Mouse (Mus musculus) MEL (cell line): ENCODE measurements around the gene Fbxo7. TPM values are rescaled to one million over a fixed set of nuclear protein-coding genes. Genes with fewer than 3 reads are reported as not detected.

Experiments used
- DNase-seq: peaks from one replicate; pipeline ENCODE4 v3.0.0; 2011; ENCODE audit warnings: low read depth, low spot score
- H3K27ac ChIP-seq: 2 replicates; pipeline ENCODE4 v1.5.1; 2012; ENCODE audit warnings: low read depth, mild to moderate bottlenecking, control low read depth, low read length, moderate library complexity; ENCODE audit not compliant: control insufficient read depth
- H3K27me3 ChIP-seq, 2 experiments: fragments of 150-350 bp in 1 of 2; sonication (generic) in 1 of 2; 2 replicates each; pipeline ENCODE4 v1.6.1; 2012; ENCODE audit warnings: low read length in 2 of 2, mild to moderate bottlenecking in 2 of 2, improper control_type of control experiment in 1 of 2, moderate library complexity in 1 of 2; ENCODE audit not compliant: insufficient read depth in 2 of 2, control insufficient read depth in 1 of 2
- H3K36me3 ChIP-seq, 2 experiments: 2 replicates each; pipeline ENCODE4 v1.6.1; 2012 to 2014; ENCODE audit warnings: low read length in 2 of 2, improper control_type of control experiment in 1 of 2, inconsistent platforms in 1 of 2, mild to moderate bottlenecking in 1 of 2; ENCODE audit not compliant: insufficient read depth in 2 of 2, control insufficient read depth in 1 of 2
- H3K4me1 ChIP-seq, 2 experiments: fragments of 150-350 bp in 1 of 2; sonication (generic) in 1 of 2; 2 replicates each; pipeline ENCODE4 v1.6.1; 2012; ENCODE audit warnings: low read length in 2 of 2, improper control_type of control experiment in 1 of 2, mild to moderate bottlenecking in 1 of 2; ENCODE audit not compliant: insufficient read depth in 2 of 2, control insufficient read depth in 1 of 2
- H3K4me3 ChIP-seq, 2 experiments: fragments of 150-350 bp in 1 of 2; sonication (generic) in 1 of 2; 2 replicates each; pipeline ENCODE4 v1.5.1; 2012; ENCODE audit warnings: low read depth in 2 of 2, low read length in 2 of 2, mild to moderate bottlenecking in 2 of 2, moderate library complexity in 2 of 2, control low read depth in 1 of 2, improper control_type of control experiment in 1 of 2; ENCODE audit not compliant: control insufficient read depth in 1 of 2, insufficient read depth in 1 of 2
- H3K79me2 ChIP-seq: 2 replicates; pipeline ENCODE4 v1.6.1; 2012; ENCODE audit warnings: mild to moderate bottlenecking, low read length, moderate library complexity; ENCODE audit not compliant: control insufficient read depth, poor library complexity, insufficient read depth
- H3K9ac ChIP-seq: 2 replicates; pipeline ENCODE4 v1.6.1; 2012; ENCODE audit warnings: low read depth, mild to moderate bottlenecking, control low read depth, low read length, moderate library complexity; ENCODE audit not compliant: control insufficient read depth, poor library complexity, severe bottlenecking
- H3K9me3 ChIP-seq: fragments of 150-350 bp; sonication (generic); replicated peaks from 2 replicates; pipeline ENCODE4 v1.6.1; 2012; ENCODE audit warnings: mild to moderate bottlenecking, low read length, improper control_type of control experiment, moderate library complexity; ENCODE audit not compliant: insufficient read depth
- BHLHE40 ChIP-seq: IDR thresholded peaks from 2 replicates; pipeline ENCODE4 v1.6.1; 2012; ENCODE audit warnings: low read depth, mild to moderate bottlenecking, inconsistent platforms, low read length, improper control_type of control experiment, borderline replicate concordance
- CHD2 ChIP-seq: IDR thresholded peaks from 2 replicates; pipeline ENCODE4 v1.6.1; 2011; ENCODE audit warnings: low read length, improper control_type of control experiment
- CTCF ChIP-seq, 3 experiments: IDR thresholded peaks in 2 of 3; conservative IDR thresholded peaks in 1 of 3; 2 replicates each; pipeline ENCODE4 v1.5.1; 2011 to 2012; ENCODE audit warnings: low read length in 3 of 3, low read depth in 2 of 3, mild to moderate bottlenecking in 2 of 3, improper control_type of control experiment in 1 of 3, inconsistent platforms in 1 of 3, mixed read lengths in 1 of 3, moderate library complexity in 1 of 3; ENCODE audit not compliant: control insufficient read depth in 1 of 3, insufficient read depth in 1 of 3, poor library complexity in 1 of 3, severe bottlenecking in 1 of 3
- E2F4 ChIP-seq: IDR thresholded peaks from 2 replicates; pipeline ENCODE4 v1.6.1; 2011; ENCODE audit warnings: low read depth, low read length, improper control_type of control experiment, borderline replicate concordance
- EP300 ChIP-seq, 2 experiments: IDR thresholded peaks; 2 replicates each; pipeline ENCODE4 v1.6.1; 2011; ENCODE audit warnings: improper control_type of control experiment in 2 of 2, low read length in 2 of 2, low read depth in 1 of 2, mild to moderate bottlenecking in 1 of 2
- ETS1 ChIP-seq: IDR thresholded peaks from 2 replicates; pipeline ENCODE4 v1.6.1; 2012; ENCODE audit warnings: low read depth, mild to moderate bottlenecking, inconsistent platforms, low read length, improper control_type of control experiment, moderate library complexity
- GATA1 ChIP-seq: IDR thresholded peaks from 2 replicates; pipeline ENCODE4 v1.6.1; 2011; ENCODE audit warnings: low read depth, low read length, improper control_type of control experiment
- JUND ChIP-seq: IDR thresholded peaks from 2 replicates; pipeline ENCODE4 v1.6.1; 2011; ENCODE audit warnings: low read depth, mild to moderate bottlenecking, improper control_type of control experiment, low read length
- KAT2A ChIP-seq: conservative IDR thresholded peaks from 2 replicates; pipeline ENCODE4 v1.6.1; 2012; ENCODE audit warnings: low read depth, low read length, improper control_type of control experiment, inconsistent platforms
- MAX ChIP-seq: IDR thresholded peaks from 2 replicates; pipeline ENCODE4 v1.6.1; 2011; ENCODE audit warnings: low read length, improper control_type of control experiment
- MAZ ChIP-seq: IDR thresholded peaks from 2 replicates; pipeline ENCODE4 v1.6.1; 2012; ENCODE audit warnings: low read depth, mild to moderate bottlenecking, inconsistent platforms, low read length, improper control_type of control experiment
- MYB ChIP-seq: IDR thresholded peaks from 2 replicates; pipeline ENCODE4 v1.6.1; 2011; ENCODE audit warnings: mild to moderate bottlenecking, low read depth, low read length, improper control_type of control experiment
- MYC ChIP-seq: IDR thresholded peaks from 2 replicates; pipeline ENCODE4 v1.6.1; 2011; ENCODE audit warnings: low read depth, mild to moderate bottlenecking, low read length, improper control_type of control experiment, moderate library complexity
- TAL1 ChIP-seq: IDR thresholded peaks from 2 replicates; pipeline ENCODE4 v1.6.1; 2012; ENCODE audit warnings: mild to moderate bottlenecking, inconsistent platforms, low read length, moderate library complexity, mixed read lengths
- TBP ChIP-seq: IDR thresholded peaks from 2 replicates; pipeline ENCODE4 v1.8.0; 2011; ENCODE audit warnings: low read depth, low read length, improper control_type of control experiment
- TCF12 ChIP-seq: IDR thresholded peaks from 2 replicates; pipeline ENCODE4 v1.6.1; 2014; ENCODE audit warnings: low read depth, mild to moderate bottlenecking, inconsistent platforms, low read length, improper control_type of control experiment, moderate library complexity
- UBTF ChIP-seq: IDR thresholded peaks from 2 replicates; pipeline ENCODE4 v1.6.1; 2012; ENCODE audit warnings: low read depth, mild to moderate bottlenecking, inconsistent platforms, low read length, improper control_type of control experiment, moderate library complexity, borderline replicate concordance; ENCODE audit not compliant: insufficient read depth
- ZKSCAN1 ChIP-seq: IDR thresholded peaks from 2 replicates; pipeline ENCODE4 v1.6.1; 2012; ENCODE audit warnings: low read depth, mild to moderate bottlenecking, inconsistent platforms, low read length, improper control_type of control experiment, moderate library complexity
- ZNF384 ChIP-seq: IDR thresholded peaks from 2 replicates; pipeline ENCODE4 v1.6.1; 2012; ENCODE audit warnings: low read depth, mild to moderate bottlenecking, inconsistent platforms, low read length, improper control_type of control experiment
- polyA plus RNA-seq, 2 experiments: library from polyadenylated mRNA; stranded (reverse) in 1 of 2; unstranded in 1 of 2; fragments of >175 nt in 1 of 2; fragments of >200 nt in 1 of 2; gene quantifications; 2 replicates each; pipeline versions ENCODE4 v1.2.1 to v1.2.4; 2012; ENCODE audit warnings: low replicate concordance in 2 of 2, low read depth in 1 of 2; ENCODE audit not compliant: insufficient read length in 2 of 2, insufficient read depth in 1 of 2, missing spikeins in 1 of 2
- total RNA-seq: library from RNA; depleted of rRNA; stranded (reverse); fragments of 300-350 nt; gene quantifications from 2 replicates; pipeline ENCODE4 v1.2.3, GENCODE M21; 2012

Fbxo7 gene
- total and polyA plus RNA-seq, 3 experiments: 24.5 to 131 (median 34.8) TPM

DNA sequence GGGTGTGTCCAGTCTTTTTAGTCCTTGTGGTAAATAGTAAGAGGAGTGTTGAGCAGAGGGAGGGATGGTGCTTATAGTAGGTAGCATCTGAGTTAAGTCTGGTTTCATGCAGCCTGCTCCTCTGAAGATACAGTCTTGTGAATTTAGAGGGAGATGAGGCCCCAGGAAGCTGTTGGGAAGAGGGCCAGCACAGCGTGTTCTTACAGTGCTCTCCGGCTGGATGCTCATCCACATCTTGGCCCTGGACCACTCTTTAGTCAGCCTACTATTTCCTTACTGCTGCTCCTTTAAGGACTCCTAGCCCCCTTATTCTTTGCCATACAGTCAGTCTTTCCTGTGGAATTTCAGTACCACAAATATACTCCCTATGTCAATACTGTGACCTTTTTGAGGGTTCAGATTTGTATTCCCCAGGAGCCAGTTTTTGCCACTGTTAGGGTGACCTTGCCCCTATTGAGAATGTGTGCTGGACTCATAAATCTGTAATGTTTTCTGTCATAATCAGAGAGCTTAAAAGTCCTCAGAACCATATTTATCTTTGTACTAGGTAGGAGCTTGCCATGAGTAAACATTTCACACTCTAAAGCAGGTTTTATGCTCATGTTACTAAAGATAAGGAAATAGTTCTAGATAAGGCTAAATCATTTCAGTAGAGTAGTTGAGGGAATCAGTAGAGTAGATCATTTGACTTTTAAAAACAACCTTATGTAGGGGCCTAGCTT lies 12.4 kb downstream of the Fbxo7 start:
- H3K4me1 ChIP-seq: no peaks in the 10 kb centered on the region
- no peaks in the 10 kb centered on the region for H3K27me3 ChIP-seq
- no peak overlapping the region for H3K27ac ChIP-seq
- H3K4me3 ChIP-seq: no peak overlapping the region
- no peak overlapping the region for H3K9ac ChIP-seq
- peak; percentile 13; the same call in 1 of the 2 replicates for TF ChIP-seq GATA1
- TF ChIP-seq MYB: no peak
- no peaks in the 10 kb centered on the region for H3K9me3 ChIP-seq
- H3K79me2 ChIP-seq: peaks cover 3% of the 10 kb centered on the region; the same call in 1 of the 2 replicates
- peaks cover 0 to 28% of the 10 kb centered on the region in 2 experiments; a peak in 2 of 4 replicates for H3K36me3 ChIP-seq
- DNase-seq: no peak

DNA sequence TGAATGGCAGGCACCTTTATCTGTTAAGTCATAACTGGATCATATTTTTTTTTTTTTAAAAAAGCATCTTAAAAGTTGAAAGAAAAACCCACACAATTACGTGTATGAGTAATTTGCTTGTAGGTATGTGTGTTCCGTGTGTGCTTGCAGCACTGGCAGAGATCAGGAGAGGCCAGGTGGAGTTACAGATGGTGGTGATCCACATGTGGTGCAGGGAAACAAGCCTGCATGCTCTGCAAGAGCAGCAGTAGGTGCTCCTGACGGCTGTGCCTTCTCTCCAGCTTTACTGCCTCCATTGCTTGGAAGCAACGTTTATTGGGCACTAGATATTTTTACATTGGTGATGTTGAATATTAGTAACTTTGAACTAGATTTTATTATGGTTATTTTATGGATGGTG lies 21.9 kb downstream of the Fbxo7 start:
- Histone ChIP-seq H3K9ac (no peak overlapping the region), H3K9me3 (no peaks in the 10 kb centered on the region), H3K27ac (no peak overlapping the region), H3K27me3 (no peaks in the 10 kb centered on the region), H3K36me3 (peaks cover 0 to 40% of the 10 kb centered on the region in 2 experiments; a peak in 2 of 4 replicates), H3K4me1 (no peaks in the 10 kb centered on the region), H3K79me2 (no peaks in the 10 kb centered on the region), H3K4me3 (no peak overlapping the region)
- TF ChIP-seq BHLHE40 (no peak), CTCF (IDR thresholded peaks at IDR 0.05 in 2 of 3, conservative IDR thresholded peaks at IDR 0.05 in 1 of 3; ENCODE audit: control insufficient read depth in 1 of 3, insufficient read depth in 1 of 3, low read depth in 2 of 3, low read length in 3 of 3, poor library complexity in 1 of 3, severe bottlenecking in 1 of 3) (no peak), MAZ (no peak), ZKSCAN1 (no peak), TCF12 (no peak), ETS1 (no peak), TBP (no peak), CHD2 (no peak), TAL1 (no peak), JUND (no peak), EP300 (IDR thresholded peaks at IDR 0.05; ENCODE audit: low read depth in 1 of 2, low read length in 2 of 2) (no peak), MAX (no peak), UBTF (no peak), KAT2A (no peak), E2F4 (no peak), GATA1 (no peak), MYC (no peak), ZNF384 (no peak)
- DNase-seq: no peak
